Mouse (Mus musculus) monocyte, adult 5-6 weeks (primary cell): ENCODE data around the gene Pnrc1. TPM values are rescaled to one million over a fixed set of nuclear protein-coding genes. Genes with fewer than 3 reads are reported as not detected.
"Not testable (repeated sequence)": the region's sequence is repeated elsewhere in the genome, so short reads cannot be mapped to it uniquely, and the experiment has no call there.

ENCODE experiments used
- ATAC-seq: fragments of 153-309, 156-312 bp; replicated peaks from 2 replicates; pipeline ENCODE4 v1.8.0; 2017; ENCODE audit warnings: mild to moderate bottlenecking; ENCODE audit not compliant: low TSS enrichment, insufficient number of reproducible peaks, severe bottlenecking, poor library complexity, low FRiP score
- total RNA-seq: library from RNA; stranded (forward); fragments of 200-1000, 200-491, 200-594 nt; gene quantifications from 3 replicates; pipeline ENCODE4 v1.2.3, GENCODE M21; 2017

Gene Pnrc1
- 228 to 431 TPM (median 282 TPM) in 3 replicates for total RNA-seq

DNA sequence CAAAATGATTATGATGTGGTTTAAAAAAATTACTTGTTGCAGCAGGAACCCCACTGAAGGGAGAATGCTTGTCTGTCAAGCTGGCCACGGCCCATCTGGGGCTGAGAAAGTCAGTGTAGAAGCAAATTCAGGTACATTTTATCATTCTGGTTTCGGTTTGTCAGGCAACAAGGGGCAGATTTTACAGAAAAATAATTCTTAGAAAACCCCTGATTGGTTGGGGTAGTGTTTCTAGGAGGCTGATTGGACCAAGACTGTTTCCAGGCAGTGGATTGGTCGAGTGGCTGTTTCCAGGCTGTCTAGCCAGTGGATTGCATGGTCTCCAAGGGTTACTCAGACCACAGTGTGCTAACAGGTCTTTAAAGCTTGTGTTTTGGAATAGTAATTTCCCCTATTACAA is at the start of gene Pnrc1:
Pnrc1 (minus strand) TSS at position 162 of the 400 bp plus-strand sequence.
- ATAC-seq: no peak

DNA sequence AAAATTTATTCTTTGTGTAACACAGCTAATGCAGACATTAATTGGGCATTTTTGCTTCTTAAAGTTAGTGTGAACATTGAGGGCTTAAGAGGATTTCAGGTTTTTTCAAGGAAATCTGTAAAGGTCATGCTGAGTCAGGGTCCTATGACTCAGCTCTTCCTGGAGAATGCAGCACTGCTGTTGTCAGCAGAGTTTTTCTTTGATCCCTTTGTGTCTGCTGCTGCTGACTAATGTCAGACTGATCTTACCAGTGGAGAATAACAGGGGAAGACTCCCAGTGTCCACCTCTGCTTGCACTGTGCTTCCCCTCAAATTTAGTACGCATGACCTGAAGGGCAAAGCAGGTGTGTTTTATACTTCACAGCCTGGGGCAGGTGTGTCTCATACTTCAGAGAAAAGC is 48.0 kb upstream of the Pnrc1 start:
- ATAC-seq: no peak

DNA sequence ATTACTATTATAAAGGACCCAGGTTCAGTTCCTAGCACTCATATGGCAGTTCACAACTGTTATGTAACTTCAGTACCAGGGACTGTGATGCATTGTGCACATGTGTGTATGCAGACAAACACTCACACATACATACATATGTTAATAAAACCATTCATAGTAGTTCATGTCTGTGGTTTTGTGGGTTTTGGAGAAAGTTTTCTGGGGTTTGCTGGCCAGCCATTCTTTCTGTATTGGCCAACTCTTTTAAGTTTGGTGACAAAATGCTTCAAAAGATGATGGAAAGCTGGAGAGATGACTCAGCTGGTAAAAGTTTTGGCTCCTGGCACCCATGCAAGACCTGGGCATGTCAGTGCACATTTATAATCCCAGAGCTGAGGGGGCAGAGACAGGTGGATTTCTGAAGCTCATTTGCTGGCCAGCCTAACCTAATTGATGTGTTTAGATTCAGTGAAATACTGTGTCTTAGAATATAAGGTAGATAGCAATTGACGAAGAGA is 43.0 kb upstream of the Pnrc1 start:
- ATAC-seq: no peak

DNA sequence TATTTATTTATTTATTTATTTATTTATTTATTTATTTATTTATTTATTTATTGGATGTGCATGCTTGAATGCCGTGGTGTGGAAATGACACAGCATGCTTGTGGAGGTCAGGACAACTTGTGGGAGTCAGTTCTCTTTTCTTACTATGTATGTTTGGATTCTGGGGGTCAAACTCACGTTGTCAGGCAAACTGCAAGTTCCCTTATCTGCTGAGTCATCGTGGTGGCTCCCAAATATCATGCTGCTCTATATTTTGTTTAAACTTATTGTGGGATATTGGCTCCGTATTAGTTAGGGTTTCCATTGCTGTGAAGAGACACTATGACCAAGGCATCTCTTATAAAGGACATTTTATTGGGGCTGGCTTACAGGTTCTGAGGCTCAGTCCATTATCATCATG is 41.2 kb upstream of the Pnrc1 start:
- no peak for ATAC-seq

DNA sequence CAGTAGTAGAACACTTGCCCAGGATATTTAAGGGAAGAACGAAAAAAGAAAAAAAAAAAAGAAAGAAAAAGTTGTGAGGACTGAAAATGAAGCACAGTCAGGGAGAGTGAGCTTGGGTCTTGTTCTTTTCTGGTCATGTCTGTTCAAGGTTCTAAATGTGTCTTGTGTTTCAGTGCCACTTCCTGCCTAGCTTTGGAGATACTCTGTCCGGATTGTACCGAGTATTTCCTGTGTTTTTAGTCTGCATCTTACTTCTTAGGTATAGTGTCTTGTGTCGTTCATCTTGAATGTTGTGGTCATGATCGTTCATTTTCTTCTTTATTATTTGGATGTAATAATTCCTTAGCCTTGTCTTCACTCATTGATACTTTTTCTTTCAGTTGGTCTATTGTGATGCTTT is 25.9 kb upstream of the Pnrc1 start:
- no peak for ATAC-seq

DNA sequence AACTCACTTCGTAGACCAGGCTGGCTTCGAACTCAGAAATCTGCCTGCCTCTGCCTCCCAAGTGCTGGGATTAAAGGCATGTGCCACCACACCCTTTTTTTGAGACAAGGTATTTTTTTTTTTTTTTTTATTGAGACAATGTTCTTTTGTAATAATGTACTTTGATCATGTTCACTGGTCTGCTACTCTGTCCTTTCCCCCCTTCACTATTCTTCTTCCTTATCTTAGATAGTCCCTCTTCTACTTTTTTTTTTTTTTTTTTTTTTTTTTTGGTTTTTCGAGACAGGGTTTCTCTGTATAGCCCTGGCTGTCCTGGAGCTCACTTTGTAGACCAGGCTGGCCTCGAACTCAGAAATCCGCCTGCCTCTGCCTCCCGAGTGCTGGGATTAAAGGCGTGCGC is 24.2 kb upstream of the Pnrc1 start:
- not testable (repeated sequence) for ATAC-seq

DNA sequence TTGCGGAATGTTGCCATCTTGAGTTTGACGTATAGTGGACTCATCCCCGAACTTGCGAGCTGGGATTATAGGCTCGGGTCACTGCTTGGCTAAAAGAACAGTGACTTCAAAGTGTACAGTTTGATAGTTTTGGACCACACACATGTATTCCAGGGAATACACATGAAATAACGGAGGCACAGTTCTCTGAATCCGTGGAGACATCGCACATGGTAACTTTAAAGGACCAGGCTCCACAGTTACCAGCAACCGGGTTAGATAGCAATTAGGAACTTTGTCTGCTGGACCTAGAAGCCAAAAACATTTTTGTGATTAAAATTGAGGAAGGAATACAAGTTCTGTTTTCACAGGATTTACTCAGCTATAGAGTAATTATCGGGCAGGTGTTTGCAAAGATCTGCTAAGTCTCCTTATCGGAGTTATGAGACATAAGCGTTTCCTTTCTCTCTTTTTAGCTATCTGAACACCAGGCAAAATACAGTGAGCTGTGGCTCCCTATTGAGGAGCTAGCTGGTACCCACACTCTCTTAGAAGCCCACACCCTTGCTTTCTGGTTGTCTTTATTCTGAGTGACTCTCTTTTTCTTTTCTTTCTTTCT is 21.0 kb upstream of the Pnrc1 start:
- ATAC-seq: no peak

DNA sequence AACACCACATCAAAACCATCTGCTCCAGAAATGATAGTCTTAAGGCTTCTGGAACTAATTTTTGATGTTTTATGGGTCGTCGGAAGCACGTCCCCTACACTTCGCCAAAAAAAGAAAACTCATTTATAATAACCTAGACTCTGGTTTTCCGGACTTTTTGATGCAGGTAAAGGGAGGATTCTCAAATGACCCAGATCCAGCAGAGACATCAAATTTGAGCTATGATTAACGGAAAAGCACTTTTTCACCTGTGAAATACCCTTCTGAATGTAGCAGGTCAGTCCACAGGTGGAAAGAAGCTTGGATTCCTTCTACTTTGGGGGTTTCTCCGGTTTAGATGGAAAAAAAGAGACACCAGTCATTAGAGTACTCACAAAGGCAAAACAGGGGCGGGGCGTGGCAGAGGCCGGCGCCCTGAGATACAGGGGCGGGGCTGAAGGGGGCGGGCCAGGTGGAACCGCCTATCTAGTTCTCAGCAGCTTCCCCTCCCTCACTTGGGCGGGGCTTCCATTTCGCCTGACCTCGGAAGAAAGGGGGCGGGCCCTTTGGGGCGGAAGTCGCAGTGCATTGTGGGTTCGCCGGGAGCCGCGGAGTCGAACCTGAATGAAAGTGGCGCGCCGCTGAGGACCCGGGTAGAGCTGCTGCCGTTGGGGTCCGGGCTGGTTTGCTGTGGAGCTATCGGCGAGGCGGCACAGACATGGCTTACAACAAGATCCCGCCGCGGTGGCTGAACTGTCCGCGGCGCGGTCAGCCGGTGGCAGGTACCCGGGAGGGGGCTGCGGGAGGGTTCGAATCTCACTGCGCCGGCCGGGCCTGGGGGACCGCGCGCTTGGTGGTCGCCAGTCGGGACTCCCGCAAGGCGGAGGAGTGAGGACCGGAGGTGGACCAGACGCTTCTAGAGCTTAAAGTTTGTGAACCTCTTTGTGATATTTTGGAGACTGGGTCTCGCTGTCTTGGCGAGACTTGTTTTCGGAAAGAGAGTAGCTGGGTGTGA is 20.1 kb upstream of the Pnrc1 start, which contains the start of gene Rngtt:
Rngtt (plus strand) TSS at position 548 of the 994 bp plus-strand sequence.
- ATAC-seq: peak; percentile 99

DNA sequence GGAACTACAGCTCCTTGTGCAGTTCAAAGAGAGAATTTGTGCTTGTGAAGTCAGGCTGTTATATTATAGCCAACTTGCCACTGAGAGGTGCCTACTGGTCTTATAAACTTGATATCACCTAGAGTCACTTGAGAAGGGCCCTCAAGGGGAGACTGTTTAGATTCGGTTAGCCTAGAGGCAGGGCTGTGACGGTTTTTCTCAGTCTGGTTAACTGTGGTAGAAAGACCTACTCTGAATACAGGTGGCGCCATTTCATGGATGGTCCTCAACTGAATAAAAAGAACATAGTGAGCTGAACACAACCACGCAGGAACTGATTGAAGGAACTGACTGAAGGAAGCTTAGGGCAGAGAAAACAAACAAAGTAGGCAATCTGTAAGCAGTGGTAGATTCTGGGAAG is 17.2 kb upstream of the Pnrc1 start:
- ATAC-seq: no peak

DNA sequence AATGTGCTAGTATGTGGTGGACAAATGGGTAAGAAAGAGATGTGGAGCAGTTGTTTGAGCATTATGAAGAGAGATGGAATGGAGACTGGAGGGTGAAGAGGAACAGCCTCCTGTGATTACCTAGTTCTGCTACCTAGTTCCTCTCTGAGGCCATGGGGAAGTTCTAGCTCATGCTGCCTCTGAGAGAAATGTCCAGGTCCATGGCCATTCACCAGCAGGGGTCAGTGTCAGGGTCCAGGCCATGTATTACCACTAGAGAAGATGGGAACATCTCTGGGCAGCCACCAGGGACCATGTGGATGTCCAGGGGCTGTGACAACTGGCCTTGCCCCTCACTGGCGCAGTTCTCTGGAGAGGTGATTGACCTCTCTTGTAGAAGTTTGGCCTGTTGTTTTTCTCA is 13.1 kb upstream of the Pnrc1 start:
- peak; percentile 50; the same call in 1 of the 2 replicates for ATAC-seq

DNA sequence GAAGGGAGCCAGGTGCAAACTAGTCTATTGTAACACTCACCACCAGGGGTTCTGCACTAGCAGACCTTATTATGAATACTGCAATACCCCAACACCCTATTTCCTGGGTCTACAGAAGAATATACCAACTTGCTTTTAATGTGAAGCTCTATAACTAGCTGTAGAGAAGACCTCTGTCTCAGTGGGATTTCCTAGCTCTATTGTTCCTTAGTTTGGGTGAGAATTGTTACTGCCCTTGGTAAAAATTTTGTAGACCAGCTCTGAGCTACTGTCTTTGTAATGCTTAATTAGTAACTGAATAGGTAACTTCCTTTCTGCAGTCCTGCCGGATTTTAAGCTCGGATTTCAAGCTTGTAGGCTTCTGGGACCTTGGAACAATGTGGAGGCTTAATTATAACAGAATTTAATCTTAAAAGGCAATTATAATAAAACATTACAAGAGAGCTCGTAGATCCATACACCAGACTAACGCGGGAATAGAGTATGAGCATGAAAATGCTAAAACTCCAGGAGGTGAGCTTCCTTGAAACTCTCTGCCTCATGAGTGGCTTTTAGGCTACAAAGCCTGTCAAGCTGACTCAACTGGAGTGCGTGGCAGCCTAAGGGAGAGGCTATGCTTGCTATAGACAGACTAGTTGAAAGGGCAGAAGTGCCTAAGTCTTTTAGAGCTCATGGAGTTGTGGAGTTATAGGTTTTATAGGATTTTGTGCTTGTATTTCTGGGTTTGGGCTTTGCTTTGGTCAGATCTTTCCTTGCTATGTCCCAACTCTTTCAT is 11.1 kb upstream of the Pnrc1 start:
- not testable (repeated sequence) for ATAC-seq

DNA sequence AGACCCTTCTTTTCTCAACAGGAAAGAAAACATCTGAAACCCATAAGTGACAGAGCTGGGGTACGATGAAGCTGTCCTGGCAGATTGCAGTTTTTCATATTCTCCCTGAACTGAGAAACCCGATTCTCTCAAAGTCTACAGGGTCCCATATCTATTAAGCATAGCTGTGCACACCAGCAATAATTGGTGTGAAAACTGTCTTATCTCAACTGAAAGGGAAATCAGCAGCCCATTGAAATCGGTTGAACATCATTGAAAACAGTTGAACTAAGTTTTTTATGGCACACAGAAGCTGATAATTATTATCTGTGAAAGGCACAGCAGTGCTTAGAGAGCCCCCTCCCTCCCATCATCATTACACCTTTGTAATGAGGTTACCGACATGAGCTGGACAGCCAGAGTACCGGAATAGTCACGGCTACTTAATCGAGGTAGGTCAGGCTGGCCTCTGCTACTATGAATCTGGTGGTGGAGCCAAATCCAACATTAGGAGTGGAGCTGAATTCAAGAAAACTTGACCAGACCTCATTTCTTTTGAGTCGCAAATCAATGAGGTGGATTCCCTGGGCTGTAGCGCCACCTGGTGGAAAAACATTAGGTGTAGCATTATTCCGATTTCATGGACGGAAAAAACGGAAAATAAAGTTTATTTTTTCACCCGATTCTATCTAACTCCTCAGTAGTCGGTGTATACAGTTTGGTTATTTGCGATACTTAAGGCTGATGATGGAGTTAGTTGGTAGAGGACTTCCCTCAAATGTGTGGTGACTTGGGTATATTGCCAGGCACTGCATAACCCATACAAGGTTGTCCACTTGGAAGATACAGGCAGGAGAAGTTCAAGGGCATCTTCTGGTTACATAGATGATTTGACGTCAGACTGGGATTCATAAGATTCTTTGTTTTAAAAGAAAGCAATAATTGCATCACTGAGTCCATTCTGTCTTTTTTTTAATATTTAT is 2.7 kb upstream of the Pnrc1 start:
- peak; percentile 67 for ATAC-seq

DNA sequence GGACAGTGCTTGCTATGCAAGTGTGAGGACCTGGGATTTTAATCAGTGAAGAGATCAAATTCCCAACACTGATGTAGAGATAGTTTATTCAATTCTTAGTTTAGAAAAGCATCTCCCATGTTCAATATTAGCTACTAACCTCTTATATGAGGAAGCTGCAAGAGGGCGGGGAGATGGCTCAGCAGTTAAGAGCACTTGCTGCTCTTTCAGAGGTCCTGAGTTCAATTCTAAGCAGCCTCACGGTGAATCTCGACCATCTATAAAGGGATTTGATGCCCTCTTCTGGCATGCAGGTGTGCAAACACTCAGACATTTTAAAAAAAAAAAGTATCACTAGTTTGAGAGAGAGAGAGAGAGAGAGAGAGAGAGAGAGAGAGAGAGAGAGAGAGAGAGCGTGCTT is 915 bp upstream of the Pnrc1 start:
- ATAC-seq: no peak

DNA sequence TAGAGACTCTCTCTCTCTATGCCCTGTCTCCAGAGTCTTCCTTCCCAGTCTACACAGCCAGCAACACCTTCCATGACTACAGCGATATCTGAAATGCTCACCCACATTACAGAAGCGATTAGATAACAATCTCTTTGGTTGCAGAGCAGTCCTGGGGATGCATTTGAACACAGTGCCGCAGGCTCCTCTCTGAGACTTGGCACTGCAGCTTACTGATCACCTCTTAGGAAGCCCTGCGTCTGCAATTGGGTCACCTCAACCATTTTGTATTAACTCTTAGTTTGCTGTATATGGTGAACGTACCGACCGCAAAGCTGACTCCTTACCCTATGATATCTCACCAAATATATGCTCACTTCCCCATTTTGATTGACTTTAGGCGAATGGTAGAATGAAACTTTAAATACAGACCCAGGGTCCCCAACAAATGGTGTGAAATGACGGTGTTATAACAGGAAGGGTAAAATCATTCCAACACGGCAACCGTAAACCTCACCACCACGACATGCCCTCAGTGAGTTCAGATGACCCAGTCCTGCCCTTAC is 785 bp downstream of the Pnrc1 start:
- 0 out of 2 replicates have a peak, but pooled peaks have one; percentile 24 for ATAC-seq

DNA sequence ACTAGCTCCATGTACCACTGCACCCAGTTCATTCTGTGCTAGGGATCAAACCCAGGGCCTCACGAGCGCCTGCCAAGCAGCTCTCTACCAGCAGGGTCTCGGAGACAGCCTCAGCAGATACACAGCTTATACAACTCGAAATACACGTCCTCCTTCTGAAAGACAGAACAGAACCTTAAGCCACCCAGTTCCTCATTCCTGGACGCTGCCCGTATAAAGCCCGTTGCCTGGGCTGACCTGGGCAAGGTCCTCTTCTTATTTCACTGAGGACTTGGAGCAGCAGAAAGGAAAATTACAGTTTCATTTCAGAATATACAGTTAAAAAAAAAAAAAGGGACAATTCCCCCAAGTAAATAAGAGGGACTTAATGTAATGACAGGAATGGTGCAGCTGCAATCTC is 4.5 kb downstream of the Pnrc1 start:
- ATAC-seq: no peak

DNA sequence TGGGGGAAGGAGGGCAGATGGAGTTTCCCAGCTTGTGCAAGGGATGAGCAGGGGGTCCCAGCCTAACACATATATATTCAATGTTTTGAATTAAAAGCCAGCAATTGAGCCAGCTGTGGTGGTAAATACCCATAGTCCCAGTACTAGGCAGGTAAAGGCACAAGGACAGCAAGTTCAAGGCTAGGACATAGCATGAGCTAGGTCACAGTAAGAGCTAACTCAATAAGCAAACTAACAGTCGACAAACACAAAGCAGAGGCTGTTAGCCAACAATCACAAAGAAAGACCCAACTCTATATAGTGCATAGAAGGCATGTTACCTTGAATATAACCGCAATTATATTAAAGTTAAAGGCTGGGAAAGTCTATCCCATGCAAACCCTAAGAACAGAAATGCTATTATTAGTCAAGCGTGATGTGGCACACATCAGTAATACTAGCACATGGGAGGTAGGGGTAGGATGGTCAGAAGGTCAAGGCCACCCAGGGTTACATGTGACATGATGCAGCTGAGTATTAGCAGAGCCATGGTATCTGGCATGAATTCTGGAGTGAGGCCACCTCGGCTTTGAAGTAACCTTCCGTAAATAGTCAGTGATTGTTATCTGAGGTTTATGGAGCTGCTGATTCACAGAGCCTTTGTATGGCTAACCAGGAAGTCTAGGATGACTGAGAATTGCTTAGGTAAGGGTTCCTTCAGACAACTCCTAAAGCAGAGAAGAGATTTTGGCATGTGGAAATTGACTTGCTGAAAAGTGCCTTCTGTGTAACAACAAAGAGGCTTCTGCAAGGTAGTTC is 5.7 kb downstream of the Pnrc1 start:
- ATAC-seq: no peak
